26 mouse cellular contexts compared by ENCODE assay signal in genomic region chr7:48846755-48847154, GRCm38 (mm10). TPM values are rescaled to one million over a fixed set of nuclear protein-coding genes. Genes with fewer than 3 reads are reported as not detected.
A peak's percentile ranks its signal among the peaks of the same experiment; 100 is the strongest.
DNase-seq lines count a peak whose midpoint lies in the region; ATAC-seq and TF ChIP-seq lines count a peak whose summit lies in the region.
"Had no signal": no experiment of that assay in that cellular context is flagged by ENCODE, and none has a peak within 500 bp of the region (broad histone marks: within the 10 kb centered on the region; RNA-seq: fewer than 3 reads in every experiment).

No protein-coding gene starts in this region.

- no peaks in the 10 kb centered on the region for H3K9me3 ChIP-seq in heart, embryonic 10.5 days
- no peaks in the 10 kb centered on the region for H3K9me3 ChIP-seq in heart, embryonic 16.5 days (replicated peaks; ENCODE audit: control insufficient read depth, low read length)
- no peaks in the 10 kb centered on the region for H3K9me3 ChIP-seq in midbrain, embryonic 15.5 days
- H3K9me3 ChIP-seq: embryonic facial prominence, embryonic 13.5 days; forebrain, embryonic 13.5 days; liver, embryonic 13.5 days; megakaryocyte, embryonic 14.5 days; neural tube, embryonic 13.5 days had no signal

- H3K4me2 ChIP-seq in heart, embryonic 16.5 days (ENCODE audit: low read depth, low read length), result peak overlapping the region; percentile 66
- no peak overlapping the region for H3K4me2 ChIP-seq in midbrain, embryonic 15.5 days
- H3K4me2 ChIP-seq: embryonic facial prominence, embryonic 13.5 days; forebrain, embryonic 13.5 days; liver, embryonic 13.5 days; neural tube, embryonic 13.5 days had no signal

- ATAC-seq in heart, embryonic 16.5 days (replicated peaks; ENCODE audit: extremely low read depth, insufficient read depth, low FRiP score), result peak; percentile 53
- no peak for ATAC-seq in midbrain, embryonic 15.5 days (replicated peaks)
- ATAC-seq: forebrain, embryonic 13.5 days; hindbrain, postnatal 0 days; intestine, postnatal 0 days had no signal

- 37% methylated on average over 6 of the region's 6 CpGs for WGBS in heart, embryonic 10.5 days
- 40% methylated on average over 6 of the region's 6 CpGs for WGBS in heart, embryonic 16.5 days
- 60% methylated on average over 6 of the region's 6 CpGs for WGBS in midbrain, embryonic 15.5 days

- H3K9ac ChIP-seq in heart, embryonic 16.5 days (ENCODE audit: low read length), result peak overlapping the region; percentile 82
- no peak overlapping the region for H3K9ac ChIP-seq in midbrain, embryonic 15.5 days
- H3K9ac ChIP-seq: embryonic facial prominence, embryonic 13.5 days; forebrain, embryonic 13.5 days; liver, embryonic 13.5 days; neural tube, embryonic 13.5 days had no signal

- no peak for TF ChIP-seq CTCF in left cerebral cortex, adult 2 months (IDR thresholded peaks at IDR 0.05)

- H3K4me1 ChIP-seq in heart, embryonic 10.5 days, result peaks cover 49% of the 10 kb centered on the region
- peaks cover 16% of the 10 kb centered on the region for H3K4me1 ChIP-seq in heart, embryonic 16.5 days (ENCODE audit: control insufficient read depth, insufficient read depth, low read length)
- H3K4me1 ChIP-seq in midbrain, embryonic 15.5 days, result peaks cover 2% of the 10 kb centered on the region; the same call in 1 of the 2 replicates
- H3K4me1 ChIP-seq: forebrain, embryonic 13.5 days; liver, embryonic 13.5 days had no signal

- peak overlapping the region; percentile 59 for H3K4me3 ChIP-seq in heart, embryonic 10.5 days
- H3K4me3 ChIP-seq in heart, embryonic 16.5 days (ENCODE audit: low read length), result peak overlapping the region; percentile 46
- no peak overlapping the region for H3K4me3 ChIP-seq in midbrain, embryonic 15.5 days
- H3K4me3 ChIP-seq in left cerebral cortex, adult 2 months, result no peak overlapping the region
- H3K4me3 ChIP-seq: embryonic facial prominence, embryonic 13.5 days; erythroblast, embryonic 14.5 days; forebrain, embryonic 13.5 days; liver, embryonic 13.5 days; megakaryocyte, embryonic 14.5 days; neural tube, embryonic 13.5 days had no signal

- intact Hi-C loops in left cerebral cortex, adult 2 months (cut with DNase I), result no loop called here

- DNase-seq in heart, adult 11 months, result peak; percentile 96
- no peak for DNase-seq in heart, adult 8-10 months (ENCODE audit: low spot score)
- DNase-seq in heart, embryonic 10.5 days (ENCODE audit: low spot score), result no peak
- DNase-seq in heart, postnatal 4 days, result peak; percentile 81
- no peak for DNase-seq in layer of hippocampus, adult 9-10 months (ENCODE audit: low spot score)
- DNase-seq in left cerebral cortex, adult 2 months (ENCODE audit: extremely low spot score in 1 of 2, low spot score in 2 of 2), result no peak
- DNase-seq: adrenal gland, postnatal 25 days; gastrocnemius, postnatal 14 days; kidney, postnatal 36 days; liver, embryonic 13.5 days; lung, adult 2 months; lung, postnatal 36 days; midbrain, embryonic 14.5 days; spleen, adult 18-20 months had no signal

- no peaks in the 10 kb centered on the region for H3K27me3 ChIP-seq in heart, embryonic 10.5 days (ENCODE audit: insufficient read depth, poor library complexity, severe bottlenecking)
- no peaks in the 10 kb centered on the region for H3K27me3 ChIP-seq in heart, embryonic 16.5 days (ENCODE audit: control insufficient read depth, insufficient read depth, low read length)
- H3K27me3 ChIP-seq in midbrain, embryonic 15.5 days (replicated peaks), result no peaks in the 10 kb centered on the region; the same call in 1 of the 2 replicates
- H3K27me3 ChIP-seq: embryonic facial prominence, embryonic 13.5 days; forebrain, embryonic 13.5 days; liver, embryonic 13.5 days; megakaryocyte, embryonic 14.5 days had no signal

- H3K27ac ChIP-seq in heart, embryonic 10.5 days, result peak overlapping the region; percentile 86
- H3K27ac ChIP-seq in heart, embryonic 16.5 days (ENCODE audit: low read length), result peak overlapping the region; percentile 91
- no peak overlapping the region for H3K27ac ChIP-seq in midbrain, embryonic 15.5 days
- H3K27ac ChIP-seq in left cerebral cortex, adult 2 months, result no peak overlapping the region
- H3K27ac ChIP-seq: embryonic facial prominence, embryonic 13.5 days; forebrain, embryonic 13.5 days; hindbrain, postnatal 0 days; liver, embryonic 13.5 days; neural tube, embryonic 13.5 days had no signal

- H3K36me3 ChIP-seq in heart, embryonic 10.5 days, result no peaks in the 10 kb centered on the region
- H3K36me3 ChIP-seq in heart, embryonic 16.5 days (ENCODE audit: control insufficient read depth, insufficient read depth), result peaks cover 2% of the 10 kb centered on the region; the same call in 1 of the 2 replicates
- H3K36me3 ChIP-seq in midbrain, embryonic 15.5 days (replicated peaks), result no peaks in the 10 kb centered on the region
- H3K36me3 ChIP-seq: embryonic facial prominence, embryonic 13.5 days; liver, embryonic 13.5 days; neural tube, embryonic 13.5 days had no signal

RNA-seq across cellular contexts. Expression of gene Csrp3, which starts 1.1 kb away (rescaled TPM):
- 1,000 to 10,000 TPM; 2,121 to 2,549 (median 2,255) TPM for total RNA-seq in heart, adult 8-10 months (2022)
- polyA plus RNA-seq in heart, embryonic 10.5 days (2016; fragmentation: Nextera tagmentation; extraction: Ambion mirVana), result 905 and 1,263 TPM in 2 replicates
- 1,973 and 1,982 TPM in 2 replicates for polyA plus RNA-seq in heart, embryonic 16.5 days (2015; fragmentation: Nextera tagmentation; extraction: Ambion mirVana)
- 1,000 to 10,000 TPM; 1,381 to 1,460 TPM for total RNA-seq in heart, postnatal 4 days (2021)
- polyA plus RNA-seq in midbrain, embryonic 15.5 days (2015; fragmentation: Nextera tagmentation; extraction: Ambion mirVana), result 0.53 and 1.6 TPM in 2 replicates
- total RNA-seq in left cerebral cortex, adult 2 months (2021), result not detected
- total RNA-seq: adrenal gland, postnatal 25 days; hindbrain, postnatal 0 days; layer of hippocampus, adult 8-10 months; left cerebral cortex, postnatal 25 days had no signal
- polyA plus RNA-seq: erythroblast, embryonic 14.5 days; forebrain, embryonic 13.5 days; hindbrain, postnatal 0 days; urinary bladder, adult 2 months had no signal

RNA-seq across cellular contexts. Expression of gene E2f8, which starts 34.6 kb away (rescaled TPM):
- 1 to 10 TPM in 3 of 4 experiments, under 1 TPM in 1; 0.87 to 2.1 (median 1.2) TPM for total RNA-seq in heart, adult 8-10 months (2022)
- 21.9 and 25.4 TPM in 2 replicates for polyA plus RNA-seq in heart, embryonic 10.5 days (2016; fragmentation: Nextera tagmentation; extraction: Ambion mirVana)
- 15.9 and 17.7 TPM in 2 replicates for polyA plus RNA-seq in heart, embryonic 16.5 days (2015; fragmentation: Nextera tagmentation; extraction: Ambion mirVana)
- total RNA-seq in heart, postnatal 4 days (2021), result 10 to 100 TPM; 17.6 to 18.5 TPM
- 2.3 and 2.5 TPM in 2 replicates for polyA plus RNA-seq in midbrain, embryonic 15.5 days (2015; fragmentation: Nextera tagmentation; extraction: Ambion mirVana)
- under 1 TPM; 0.09 to 0.23 TPM for total RNA-seq in left cerebral cortex, adult 2 months (2021)

RNA-seq across cellular contexts. Expression of gene Zdhhc13, which starts 58.0 kb away (rescaled TPM):
- 10 to 100 TPM; 11.2 to 13.8 (median 12.7) TPM for total RNA-seq in heart, adult 8-10 months (2022)
- 34.8 and 37.7 TPM in 2 replicates for polyA plus RNA-seq in heart, embryonic 10.5 days (2016; fragmentation: Nextera tagmentation; extraction: Ambion mirVana)
- polyA plus RNA-seq in heart, embryonic 16.5 days (2015; fragmentation: Nextera tagmentation; extraction: Ambion mirVana), result 30.5 and 33.6 TPM in 2 replicates
- 10 to 100 TPM; 21.2 to 22.6 TPM for total RNA-seq in heart, postnatal 4 days (2021)
- 36.5 and 38.7 TPM in 2 replicates for polyA plus RNA-seq in midbrain, embryonic 15.5 days (2015; fragmentation: Nextera tagmentation; extraction: Ambion mirVana)
- total RNA-seq in left cerebral cortex, adult 2 months (2021), result 10 to 100 TPM; 21.0 to 24.2 TPM

Comparison
In these comparisons a context has a peak if more than half of its experiments do, and no peak if none do; other contexts are left out.
1. DNase-seq: peak in heart, adult 11 months (single experiment) and heart, postnatal 4 days (single experiment); none in heart, adult 8-10 months (single experiment), heart, embryonic 10.5 days (single experiment), layer of hippocampus, adult 9-10 months (single experiment) and left cerebral cortex, adult 2 months (0 of 2).
2. RNA of gene E2f8, which starts 34.6 kb away (total RNA-seq): 17.6 to 18.5 TPM in heart, postnatal 4 days; 0.87 to 2.1 TPM in heart, adult 8-10 months and 0.09 to 0.23 TPM in left cerebral cortex, adult 2 months; every median in the first group is over 4 times any median in the second.
3. H3K27ac ChIP-seq: peak in heart, embryonic 10.5 days (single experiment) and heart, embryonic 16.5 days (single experiment); none in midbrain, embryonic 15.5 days (single experiment) and left cerebral cortex, adult 2 months (single experiment).
4. H3K4me3 ChIP-seq: peak in heart, embryonic 10.5 days (single experiment) and heart, embryonic 16.5 days (single experiment); none in midbrain, embryonic 15.5 days (single experiment) and left cerebral cortex, adult 2 months (single experiment).
5. RNA of gene Csrp3, which starts 1.1 kb away (total RNA-seq): 2,121 to 2,549 TPM in heart, adult 8-10 months and 1,381 to 1,460 TPM in heart, postnatal 4 days; not detected in left cerebral cortex, adult 2 months; every median in the first group is over 1,000 times any median in the second.